Mouse (Mus musculus) ES-Bruce4 (cell line): ENCODE results near the gene Mark4.

Experiments used
- CTCF ChIP-seq: IDR thresholded peaks from one replicate; pipeline ENCODE4 v1.8.1; 2011; ENCODE audit warnings: low read depth, low read length
- EP300 ChIP-seq: IDR thresholded peaks from 2 replicates; pipeline ENCODE4 v1.6.1; 2011; ENCODE audit warnings: low read depth, low read length; ENCODE audit not compliant: insufficient read depth

DNA sequence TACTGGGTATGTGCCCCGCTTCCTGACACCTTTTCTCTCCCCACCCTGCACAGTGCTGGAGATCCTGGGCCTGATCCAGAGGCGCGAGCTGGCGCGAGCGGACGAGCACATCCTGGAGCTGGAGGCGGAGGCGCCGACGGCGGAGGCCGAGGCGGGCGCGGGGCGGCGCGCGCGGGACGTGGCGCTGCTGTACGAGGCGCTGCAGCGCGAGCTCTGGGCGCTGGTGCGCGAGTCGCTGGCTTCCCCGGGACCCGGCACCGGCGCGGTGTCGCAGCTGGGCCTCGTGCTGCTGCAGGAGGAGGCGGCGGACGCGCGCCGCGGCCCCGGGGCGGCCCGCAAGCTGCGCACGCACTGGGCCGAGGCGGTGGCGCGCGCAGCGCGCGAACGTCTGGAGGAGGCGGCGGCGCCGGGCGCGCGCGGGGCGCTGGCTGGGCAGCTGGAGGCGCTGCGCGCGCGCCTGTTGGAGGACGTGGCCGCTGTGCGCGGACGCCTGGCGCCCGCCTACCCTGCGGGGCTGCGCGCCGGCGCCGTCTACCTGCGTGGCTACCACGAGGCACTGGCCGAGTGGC is 15.3 kb upstream of the Mark4 start:
- TF ChIP-seq EP300 (no peak), CTCF (no peak)
